Mouse (Mus musculus) hindbrain, embryonic 13.5 days (tissue): ENCODE measurements around the gene Atg9a. TPM values are rescaled to one million over a fixed set of nuclear protein-coding genes. Genes with fewer than 3 reads are reported as not detected.
A peak's percentile ranks its signal among the peaks of the same experiment; 100 is the strongest.

Experiments
- ATAC-seq: fragments of 200-750 bp; cut with Nextera tagmentation; 2 replicates; pipeline ENCODE4 v1.8.0; 2017; ENCODE audit warnings: moderate TSS enrichment; ENCODE audit not compliant: low FRiP score
- H3K27ac ChIP-seq: fragments of 300-500 bp; sonication (generic); 2 replicates; pipeline ENCODE4 v1.5.1; 2015; ENCODE audit warnings: inconsistent platforms, mild to moderate bottlenecking, moderate library complexity
- H3K27me3 ChIP-seq: fragments of 300-500 bp; sonication (generic); 2 replicates; pipeline ENCODE4 v1.6.1; 2015; ENCODE audit warnings: mild to moderate bottlenecking, inconsistent platforms
- H3K36me3 ChIP-seq: fragments of 300-500 bp; sonication (generic); 2 replicates; pipeline ENCODE4 v1.6.1; 2015; ENCODE audit warnings: mild to moderate bottlenecking, inconsistent platforms
- H3K4me1 ChIP-seq: fragments of 300-500 bp; sonication (generic); replicated peaks from 2 replicates; pipeline ENCODE4 v1.6.1; 2015; ENCODE audit warnings: inconsistent platforms
- H3K4me2 ChIP-seq: fragments of 300-500 bp; sonication (generic); 2 replicates; pipeline ENCODE4 v1.6.1; 2015; ENCODE audit warnings: inconsistent platforms, mild to moderate bottlenecking, moderate library complexity
- H3K4me3 ChIP-seq: fragments of 300-500 bp; sonication (generic); 2 replicates; pipeline ENCODE4 v1.5.1; 2015; ENCODE audit warnings: mild to moderate bottlenecking, inconsistent platforms
- H3K9ac ChIP-seq: fragments of 300-500 bp; sonication (generic); 2 replicates; pipeline ENCODE4 v1.6.1; 2015; ENCODE audit warnings: mild to moderate bottlenecking, inconsistent platforms
- H3K9me3 ChIP-seq: fragments of 300-500 bp; sonication (generic); 2 replicates; pipeline ENCODE4 v1.6.1; 2016; ENCODE audit warnings: inconsistent platforms
- WGBS: fragments of 180-500 bp; shearing (Covaris S2); methylation state at CpG from one replicate; pipeline ENCODE4 v1.1.7; 2015; 5-methylcytosine and 5-hydroxymethylcytosine counted together
- polyA plus RNA-seq: library from polyadenylated mRNA; unstranded; fragments of >200 nt; fragmentation: Nextera tagmentation; extraction: Ambion mirVana; gene quantifications from 2 replicates; pipeline ENCODE4 v1.2.1, GENCODE M21; 2015

Gene Atg9a
- polyA plus RNA-seq, 1 experiment from 2014 or later: 44.7 TPM

DNA sequence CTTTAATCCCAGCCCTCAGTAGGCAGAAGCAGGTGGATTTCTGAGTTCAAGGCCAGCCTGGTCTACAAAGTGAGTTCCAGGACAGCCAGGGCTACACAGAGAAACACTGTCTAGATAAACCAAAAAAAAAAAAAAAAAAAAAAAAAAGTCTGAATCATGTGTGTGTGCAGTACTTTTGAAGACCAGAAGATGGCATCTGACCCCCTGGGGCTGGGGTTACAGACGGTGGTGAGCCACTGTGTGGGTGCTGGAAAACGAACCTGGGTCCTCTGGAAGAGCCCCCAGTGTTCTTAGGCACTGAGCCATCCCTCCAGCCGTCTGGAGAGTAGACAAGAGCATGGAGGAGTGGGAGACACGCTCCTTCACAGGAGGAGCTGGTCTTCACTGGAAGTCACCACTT lies 9.8 kb downstream of the Atg9a start:
- ATAC-seq: no peak
- peaks cover 30% of the 10 kb centered on the region for H3K4me1 ChIP-seq
- H3K4me2 ChIP-seq: no peak overlapping the region
- no peak overlapping the region for H3K4me3 ChIP-seq
- H3K36me3 ChIP-seq: peaks cover 70% of the 10 kb centered on the region
- no peaks in the 10 kb centered on the region for H3K9me3 ChIP-seq
- no peaks in the 10 kb centered on the region for H3K27me3 ChIP-seq
- H3K27ac ChIP-seq: no peak overlapping the region
- no peak overlapping the region for H3K9ac ChIP-seq
- WGBS: 73% methylated on average over 4 of the region's 4 CpGs

GRCm38 (mm10) chr1:75181377-75181870 lies 10.6 kb downstream of the Atg9a start:
- Histone ChIP-seq H3K36me3 (peaks cover 69% of the 10 kb centered on the region), H3K9me3 (no peaks in the 10 kb centered on the region), H3K4me2 (no peak overlapping the region), H3K4me1 (peaks cover 30% of the 10 kb centered on the region), H3K27me3 (no peaks in the 10 kb centered on the region), H3K4me3 (no peak overlapping the region), H3K9ac (no peak overlapping the region), H3K27ac (no peak overlapping the region)
- no peak for ATAC-seq
- 83% methylated on average over 4 of the region's 4 CpGs for WGBS

GRCm38 (mm10) chr1:75180741-75181140 lies 11.3 kb downstream of the Atg9a start:
- H3K4me2 ChIP-seq: peak overlapping the region; percentile 100
- WGBS: 49% methylated on average over 6 of the region's 7 CpGs
- H3K27ac ChIP-seq: no peak overlapping the region
- no peak overlapping the region for H3K9ac ChIP-seq
- no peaks in the 10 kb centered on the region for H3K27me3 ChIP-seq
- peak overlapping the region; percentile 59 for H3K4me3 ChIP-seq
- H3K9me3 ChIP-seq: no peaks in the 10 kb centered on the region
- H3K36me3 ChIP-seq: peaks cover 69% of the 10 kb centered on the region
- peaks cover 30% of the 10 kb centered on the region for H3K4me1 ChIP-seq
- ATAC-seq: no peak

- under 1% methylated on average over 31 of the region's 31 CpGs for WGBS
- Histone ChIP-seq H3K27me3 (no peaks in the 10 kb centered on the region), H3K4me1 (peaks cover 30% of the 10 kb centered on the region), H3K4me3 (peak within 1 kb of the TSS; percentile 59), H3K9ac (peak within 1 kb of the TSS; percentile 84), H3K9me3 (no peaks in the 10 kb centered on the region), H3K27ac (peak within 1 kb of the TSS; percentile 81), H3K36me3 (peaks cover 69% of the 10 kb centered on the region), H3K4me2 (peak within 1 kb of the TSS; percentile 100)
- ATAC-seq: peak; percentile 91
Measured at GRCm38 (mm10) chr1:75180105-75180590, 11.8 kb downstream of the Atg9a start, which contains the start of gene Abcb6. Gene Abcb6 (minus strand): TSS chr1:75180392.

- Histone ChIP-seq H3K4me2 (peak overlapping the region; percentile 100), H3K27ac (peak overlapping the region; percentile 81), H3K4me3 (peak overlapping the region; percentile 59), H3K9ac (peak overlapping the region; percentile 84), H3K27me3 (no peaks in the 10 kb centered on the region), H3K4me1 (peaks cover 30% of the 10 kb centered on the region), H3K36me3 (peaks cover 69% of the 10 kb centered on the region), H3K9me3 (no peaks in the 10 kb centered on the region)
- ATAC-seq: peak; percentile 60
- 10% methylated on average over 23 of the region's 23 CpGs for WGBS
Measured at GRCm38 (mm10) chr1:75179334-75180104, 12.5 kb downstream of the Atg9a start.

- Histone ChIP-seq H3K4me2 (peak within 1 kb of the TSS; percentile 75), H3K27me3 (no peaks in the 10 kb centered on the region), H3K4me3 (peak within 1 kb of the TSS; percentile 72), H3K4me1 (peaks cover 15% of the 10 kb centered on the region), H3K9ac (peak within 1 kb of the TSS; percentile 76), H3K9me3 (no peaks in the 10 kb centered on the region), H3K27ac (peak within 1 kb of the TSS; percentile 94), H3K36me3 (peaks cover 36% of the 10 kb centered on the region)
- under 1% methylated on average over 58 of the region's 59 CpGs for WGBS
- peak; percentile 96 for ATAC-seq
Measured at GRCm38 (mm10) chr1:75168472-75169464, 23.2 kb downstream of the Atg9a start, which contains the start of gene Zfand2b. Gene Zfand2b (plus strand): TSS chr1:75168646.

DNA sequence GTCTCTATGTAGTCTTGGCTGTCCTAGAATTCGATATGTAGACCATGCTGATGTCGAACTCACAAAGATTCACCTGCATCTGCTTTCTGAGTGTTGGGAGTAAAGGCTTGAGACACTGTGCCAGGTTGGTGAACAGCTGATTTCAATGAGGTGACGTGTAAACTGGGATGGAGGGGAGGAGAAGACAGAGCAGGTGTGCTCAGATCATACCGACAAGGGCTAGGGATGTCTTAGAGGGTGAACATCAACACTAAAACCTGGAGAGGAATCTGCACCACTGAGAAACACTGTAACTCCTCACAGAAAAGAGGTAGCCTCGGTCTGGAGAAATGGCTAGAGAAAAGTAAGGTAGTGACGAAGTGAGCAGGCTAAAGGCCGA lies 23.9 kb downstream of the Atg9a start:
- Histone ChIP-seq H3K4me2 (peak overlapping the region; percentile 75), H3K27me3 (no peaks in the 10 kb centered on the region), H3K4me1 (peaks cover 15% of the 10 kb centered on the region), H3K36me3 (peaks cover 30% of the 10 kb centered on the region), H3K4me3 (peak overlapping the region; percentile 72), H3K9ac (peak overlapping the region; percentile 76; the same call in 1 of the 2 replicates), H3K9me3 (no peaks in the 10 kb centered on the region), H3K27ac (peak overlapping the region; percentile 56)
- ATAC-seq: peak; percentile 53
- 8% methylated on average over 7 of the region's 7 CpGs for WGBS

DNA sequence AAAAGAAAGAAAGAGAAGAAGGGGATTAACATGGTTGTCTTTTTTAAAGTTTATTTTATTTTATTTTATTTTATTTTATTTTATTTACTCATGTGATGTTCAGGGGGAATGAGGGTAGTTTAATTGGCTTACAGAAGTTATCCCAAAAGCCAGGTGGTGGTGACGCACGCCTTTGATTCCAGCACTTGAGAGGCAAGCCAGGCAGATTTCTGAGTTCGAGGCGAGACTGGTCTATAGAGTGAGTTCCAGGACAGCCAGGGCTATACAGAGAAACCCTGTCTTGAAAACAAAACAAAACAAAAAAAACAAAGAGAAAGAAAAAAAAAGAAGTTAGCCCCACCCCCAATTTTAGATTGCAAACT lies 31.8 kb downstream of the Atg9a start:
- Histone ChIP-seq H3K4me3 (no peak overlapping the region), H3K36me3 (no peaks in the 10 kb centered on the region), H3K27me3 (no peaks in the 10 kb centered on the region), H3K9ac (no peak overlapping the region), H3K4me2 (no peak overlapping the region), H3K9me3 (no peaks in the 10 kb centered on the region), H3K4me1 (no peaks in the 10 kb centered on the region), H3K27ac (no peak overlapping the region)
- no peak for ATAC-seq
- WGBS: 84% methylated on average over 4 of the region's 4 CpGs

GRCm38 (mm10) chr1:75159540-75160255 lies 32.3 kb downstream of the Atg9a start:
- Histone ChIP-seq H3K4me1 (no peaks in the 10 kb centered on the region), H3K4me3 (no peak overlapping the region), H3K4me2 (no peak overlapping the region), H3K27ac (no peak overlapping the region), H3K27me3 (no peaks in the 10 kb centered on the region), H3K36me3 (no peaks in the 10 kb centered on the region), H3K9ac (no peak overlapping the region), H3K9me3 (no peaks in the 10 kb centered on the region)
- no peak for ATAC-seq
- 73% methylated on average over 5 of the region's 5 CpGs for WGBS

- no peaks in the 10 kb centered on the region for H3K27me3 ChIP-seq
- H3K36me3 ChIP-seq: no peaks in the 10 kb centered on the region
- no peaks in the 10 kb centered on the region for H3K4me1 ChIP-seq
- H3K9me3 ChIP-seq: no peaks in the 10 kb centered on the region
- no peak overlapping the region for H3K9ac ChIP-seq
- H3K4me2 ChIP-seq: no peak overlapping the region
- H3K4me3 ChIP-seq: no peak overlapping the region
- ATAC-seq: no peak
- H3K27ac ChIP-seq: no peak overlapping the region
Measured at GRCm38 (mm10) chr1:75158990-75159389, 33.0 kb downstream of the Atg9a start.

DNA sequence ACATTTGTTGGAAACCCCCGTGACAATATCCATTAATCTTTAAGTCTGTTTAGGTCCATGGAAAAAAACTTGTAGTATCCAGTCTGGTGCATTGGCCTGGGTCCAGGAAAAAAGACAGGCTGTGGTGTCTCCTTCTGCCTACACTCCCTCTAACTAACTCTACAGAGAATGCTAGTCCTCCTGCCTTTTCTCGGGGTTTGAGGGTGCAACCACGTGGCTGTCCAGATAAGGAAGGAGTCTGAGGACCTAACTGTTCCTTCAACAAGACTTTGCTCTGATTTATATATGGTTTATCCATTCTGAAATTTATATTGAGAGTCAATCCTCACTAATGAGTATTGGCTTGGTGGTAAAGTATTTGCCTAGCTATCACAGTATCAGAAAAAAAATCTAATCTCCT lies 36.2 kb downstream of the Atg9a start:
- Histone ChIP-seq H3K27me3 (no peaks in the 10 kb centered on the region), H3K9ac (no peak overlapping the region), H3K4me3 (no peak overlapping the region), H3K9me3 (no peaks in the 10 kb centered on the region), H3K4me1 (no peaks in the 10 kb centered on the region), H3K27ac (no peak overlapping the region), H3K36me3 (no peaks in the 10 kb centered on the region), H3K4me2 (no peak overlapping the region)
- 71% methylated on average over 3 of the region's 3 CpGs for WGBS
- ATAC-seq: no peak
